Mouse (Mus musculus) MEL (cell line): ENCODE data around the gene Szrd1.

ENCODE experiments used
- CTCF ChIP-seq, 3 experiments: IDR thresholded peaks in 2 of 3; conservative IDR thresholded peaks in 1 of 3; 2 replicates each; pipeline ENCODE4 v1.5.1; 2011 to 2012; ENCODE audit warnings: low read length in 3 of 3, low read depth in 2 of 3, mild to moderate bottlenecking in 2 of 3, improper control_type of control experiment in 1 of 3, inconsistent platforms in 1 of 3, mixed read lengths in 1 of 3, moderate library complexity in 1 of 3; ENCODE audit not compliant: control insufficient read depth in 1 of 3, insufficient read depth in 1 of 3, poor library complexity in 1 of 3, severe bottlenecking in 1 of 3
- EP300 ChIP-seq, 2 experiments: IDR thresholded peaks; 2 replicates each; pipeline ENCODE4 v1.6.1; 2011; ENCODE audit warnings: improper control_type of control experiment in 2 of 2, low read length in 2 of 2, low read depth in 1 of 2, mild to moderate bottlenecking in 1 of 2
- MYC ChIP-seq: IDR thresholded peaks from 2 replicates; pipeline ENCODE4 v1.6.1; 2011; ENCODE audit warnings: low read depth, mild to moderate bottlenecking, low read length, improper control_type of control experiment, moderate library complexity
- POLR2A ChIP-seq, 2 experiments: IDR thresholded peaks; 2 replicates each; pipeline ENCODE4 v1.6.1; 2011 to 2012; ENCODE audit warnings: low read length in 2 of 2, mild to moderate bottlenecking in 2 of 2, control low read depth in 1 of 2, improper control_type of control experiment in 1 of 2, low read depth in 1 of 2, moderate library complexity in 1 of 2; ENCODE audit not compliant: control insufficient read depth in 1 of 2, insufficient read depth in 1 of 2, poor library complexity in 1 of 2
- TAL1 ChIP-seq: IDR thresholded peaks from 2 replicates; pipeline ENCODE4 v1.6.1; 2012; ENCODE audit warnings: mild to moderate bottlenecking, inconsistent platforms, low read length, moderate library complexity, mixed read lengths
- UBTF ChIP-seq: IDR thresholded peaks from 2 replicates; pipeline ENCODE4 v1.6.1; 2012; ENCODE audit warnings: low read depth, mild to moderate bottlenecking, inconsistent platforms, low read length, improper control_type of control experiment, moderate library complexity, borderline replicate concordance; ENCODE audit not compliant: insufficient read depth
- USF1 ChIP-seq: IDR thresholded peaks from 2 replicates; pipeline ENCODE4 v1.6.1; 2014; ENCODE audit warnings: low read depth, mild to moderate bottlenecking, inconsistent platforms, low read length, improper control_type of control experiment, moderate library complexity
- ZKSCAN1 ChIP-seq: IDR thresholded peaks from 2 replicates; pipeline ENCODE4 v1.6.1; 2012; ENCODE audit warnings: low read depth, mild to moderate bottlenecking, inconsistent platforms, low read length, improper control_type of control experiment, moderate library complexity

- TF ChIP-seq ZKSCAN1 (peak; percentile 76; the same call in 1 of the 2 replicates), TAL1 (no peak), EP300 (IDR thresholded peaks at IDR 0.05; ENCODE audit: low read depth in 1 of 2, low read length in 2 of 2) (no peak), MYC (no peak), USF1 (no peak), CTCF (IDR thresholded peaks at IDR 0.05 in 2 of 3, conservative IDR thresholded peaks at IDR 0.05 in 1 of 3; ENCODE audit: control insufficient read depth in 1 of 3, insufficient read depth in 1 of 3, low read depth in 2 of 3, low read length in 3 of 3, poor library complexity in 1 of 3, severe bottlenecking in 1 of 3) (no peak), UBTF (no peak), POLR2A (IDR thresholded peaks at IDR 0.05; ENCODE audit: control insufficient read depth in 1 of 2, insufficient read depth in 1 of 2, low read depth in 1 of 2, low read length in 2 of 2, poor library complexity in 1 of 2) (no peak)
These were observed 61.0 kb downstream of the Szrd1 start for GRCm38 (mm10) chr4:141078510-141079137.
